Mouse (Mus musculus): ENCODE measurements around the gene Trdn.

Gene Trdn

GRCm38 (mm10) chr10:33080254-33080653, at the start of gene Trdn:
Gene Trdn, plus strand, starts transcription at chr10:33080554.
- no peak for DNase-seq (ENCODE audit: low read depth)

- DNase-seq (ENCODE audit: low read depth) = no peak
Measured at GRCm38 (mm10) chr10:33060771-33061170, 19.6 kb upstream of the Trdn start.

DNA sequence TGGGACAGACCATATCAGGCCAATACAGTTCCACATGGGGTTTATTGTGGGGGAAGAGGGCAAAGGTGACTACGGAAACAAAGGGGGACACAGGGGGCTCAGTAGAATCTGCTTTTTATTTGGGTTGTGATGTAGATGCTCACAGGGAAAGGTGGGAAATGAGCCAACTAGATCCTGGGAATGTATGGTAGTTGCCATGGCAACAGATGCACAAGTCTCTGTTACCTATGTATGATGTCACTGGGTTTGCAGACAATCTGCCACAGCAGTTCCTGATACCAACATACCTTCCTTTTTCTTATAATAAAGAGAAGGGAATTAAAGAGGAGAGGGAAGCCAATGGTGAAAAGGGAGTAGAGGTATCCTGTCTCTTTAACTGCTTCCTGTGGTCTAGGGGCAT, 14.8 kb upstream of the Trdn start:
- DNase-seq (ENCODE audit: low read depth) = no peak

GRCm38 (mm10) chr10:33073126-33073525, 7.2 kb upstream of the Trdn start:
- DNase-seq (ENCODE audit: low read depth) = no peak

- no peak for DNase-seq (ENCODE audit: low read depth)
Measured at GRCm38 (mm10) chr10:33082151-33082844, 1.9 kb downstream of the Trdn start.

DNA sequence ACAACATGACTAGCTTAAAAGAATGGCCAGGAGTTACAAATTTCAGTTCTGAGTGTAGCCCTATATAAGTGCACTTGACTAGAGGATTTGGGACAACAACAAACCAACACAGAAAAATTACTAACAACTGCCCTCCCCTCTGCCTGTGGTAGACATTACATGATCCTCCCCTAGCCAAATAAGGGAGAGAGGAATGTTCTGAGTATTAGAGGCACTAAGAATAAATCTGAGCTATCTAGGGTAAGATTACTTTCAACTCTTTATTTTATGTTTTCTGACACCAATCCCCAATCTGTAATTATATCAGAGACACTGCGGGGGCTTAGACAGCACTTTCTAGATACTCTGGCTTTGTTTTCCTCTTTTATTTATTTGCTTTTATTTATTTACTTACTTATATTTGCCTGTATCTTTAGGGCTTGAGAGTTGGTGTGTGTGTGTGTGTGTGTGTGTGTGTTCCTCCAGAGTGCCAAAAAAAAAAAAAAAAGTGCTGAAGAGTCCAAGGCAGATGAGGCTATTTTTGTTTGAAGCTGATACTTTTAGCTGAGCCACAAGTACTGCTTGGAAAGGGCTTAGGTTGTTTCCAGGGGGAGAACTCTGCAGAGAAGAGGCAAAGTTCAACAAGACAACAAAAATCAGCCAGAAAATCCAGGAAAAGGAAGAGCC, 2.7 kb downstream of the Trdn start:
- DNase-seq (ENCODE audit: low read depth) = no peak

GRCm38 (mm10) chr10:33083627-33084158, 3.3 kb downstream of the Trdn start:
- DNase-seq (ENCODE audit: low read depth) = no peak

GRCm38 (mm10) chr10:33088403-33088802, 8.0 kb downstream of the Trdn start:
- DNase-seq (ENCODE audit: low read depth) = no peak

DNA sequence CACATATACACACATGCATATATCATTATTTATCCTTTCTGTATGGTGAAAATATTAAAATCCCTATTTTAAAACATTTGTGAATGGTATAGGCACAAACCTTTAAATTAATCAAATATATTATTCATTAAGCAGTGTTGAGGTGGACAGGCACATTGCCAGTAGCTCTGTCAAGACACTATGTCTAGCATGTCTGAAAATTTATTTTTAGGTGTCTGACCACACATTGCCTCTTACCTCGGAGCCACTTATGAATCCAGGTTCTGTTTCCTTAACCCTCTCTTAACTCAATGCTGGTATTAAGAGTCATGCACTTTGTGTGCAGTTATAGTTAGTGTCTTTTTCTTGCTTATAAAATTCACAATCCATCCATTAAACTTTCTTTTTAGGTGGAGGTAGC, 12.0 kb downstream of the Trdn start:
- no peak for DNase-seq (ENCODE audit: low read depth)

GRCm38 (mm10) chr10:33107942-33108341, 27.6 kb downstream of the Trdn start:
- DNase-seq (ENCODE audit: low read depth) = no peak

DNA sequence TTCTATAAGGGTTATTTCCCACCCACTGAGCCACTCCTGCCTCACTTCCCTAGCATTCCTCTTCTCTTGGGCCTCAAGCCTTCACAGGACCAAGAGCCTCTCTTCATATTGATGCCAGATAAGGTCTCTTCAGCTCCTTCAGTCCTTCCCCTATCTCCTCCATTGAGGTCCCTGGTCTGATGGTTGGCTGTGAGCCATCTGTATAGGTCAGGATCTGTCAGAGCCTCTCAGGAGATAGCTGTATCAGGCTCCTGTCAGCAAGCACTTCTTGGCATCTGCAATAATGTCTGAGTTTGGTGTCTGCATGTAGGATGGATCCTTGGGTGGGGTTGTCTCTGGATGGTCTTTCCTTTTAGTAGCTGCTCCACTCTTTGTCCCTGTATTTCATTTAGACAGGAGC, 42.7 kb downstream of the Trdn start:
- DNase-seq (ENCODE audit: low read depth) = no peak

DNA sequence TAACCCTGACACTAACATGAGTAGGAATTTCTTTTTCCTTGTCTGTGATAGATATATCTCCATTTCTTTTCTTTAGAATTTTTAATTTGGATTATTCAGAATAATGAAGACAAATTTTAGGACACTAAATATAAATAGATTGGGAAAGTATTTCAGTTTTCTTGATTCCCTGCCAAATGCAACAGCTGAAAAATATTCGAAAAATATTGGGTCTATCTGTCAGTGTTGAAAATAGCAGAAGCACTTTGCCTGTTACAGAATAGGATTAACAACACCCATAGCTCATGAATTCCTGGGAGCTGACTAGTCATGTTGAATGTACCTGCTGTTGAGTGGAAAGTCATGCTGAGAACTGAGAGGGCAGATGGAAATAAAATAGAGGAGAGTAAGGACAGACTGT, 64.6 kb downstream of the Trdn start:
- DNase-seq (ENCODE audit: low read depth) = no peak

DNA sequence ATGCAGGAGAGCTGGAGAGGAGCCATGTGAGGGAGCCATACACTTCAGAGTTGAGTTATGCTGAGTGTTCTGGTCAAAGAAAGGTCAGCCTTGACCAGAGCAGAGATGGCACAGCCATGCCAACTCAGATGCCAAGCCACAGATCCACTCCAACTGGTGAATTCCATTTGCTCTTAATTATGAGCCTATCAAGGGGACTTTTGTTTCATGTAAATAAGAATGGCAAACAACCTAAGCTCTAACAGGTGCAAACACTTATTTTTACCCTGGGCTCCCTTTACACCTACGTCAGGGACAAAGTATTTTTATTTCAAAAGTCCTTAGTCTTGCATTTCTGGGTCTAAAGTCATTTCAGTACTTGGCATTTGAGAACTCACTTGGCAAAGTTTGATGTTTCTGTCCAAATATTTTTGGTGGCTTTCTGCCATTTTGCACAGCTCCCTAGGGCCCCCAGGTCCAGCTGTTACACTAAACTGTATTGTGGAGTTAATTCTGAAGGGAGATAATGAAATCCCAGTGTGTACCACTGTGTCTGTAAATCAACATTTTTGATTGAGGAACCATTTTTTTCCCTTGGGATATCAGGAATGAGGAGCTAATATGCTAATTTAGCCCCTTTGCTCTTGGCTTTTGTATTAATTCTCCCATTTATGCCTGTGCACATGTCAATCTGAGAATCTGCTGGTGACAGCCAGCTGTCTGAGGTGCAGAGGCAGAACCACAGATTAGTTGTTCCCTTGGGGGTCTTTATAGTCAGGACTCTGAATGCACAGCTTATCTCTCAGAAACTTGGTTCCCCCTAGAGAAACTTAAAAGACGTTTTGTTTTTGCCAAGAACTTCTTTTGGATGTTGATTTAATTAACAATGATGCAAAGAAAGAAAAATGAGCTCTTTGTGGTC, 99.6 kb downstream of the Trdn start:
- no peak for DNase-seq (ENCODE audit: low read depth)

DNA sequence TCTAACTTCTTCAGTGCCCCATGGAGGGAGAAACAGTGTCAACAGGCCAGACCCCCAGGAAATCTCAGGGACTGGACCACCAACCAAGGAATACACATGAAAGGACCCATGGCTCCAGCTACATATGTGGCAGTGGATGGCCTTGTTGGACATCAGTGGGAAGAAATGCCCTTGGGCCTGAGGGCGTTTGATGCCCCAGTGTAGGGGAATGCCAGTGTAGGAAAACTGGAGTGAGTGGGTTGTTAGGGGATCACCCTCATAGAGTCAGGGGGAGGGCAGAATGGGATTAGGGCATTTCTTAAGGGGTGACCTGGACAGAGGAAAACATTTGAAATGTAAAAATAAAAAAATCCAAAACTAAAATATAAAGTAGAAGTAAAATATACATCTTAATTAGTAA, 108.7 kb downstream of the Trdn start:
- no peak for DNase-seq (ENCODE audit: low read depth)

DNA sequence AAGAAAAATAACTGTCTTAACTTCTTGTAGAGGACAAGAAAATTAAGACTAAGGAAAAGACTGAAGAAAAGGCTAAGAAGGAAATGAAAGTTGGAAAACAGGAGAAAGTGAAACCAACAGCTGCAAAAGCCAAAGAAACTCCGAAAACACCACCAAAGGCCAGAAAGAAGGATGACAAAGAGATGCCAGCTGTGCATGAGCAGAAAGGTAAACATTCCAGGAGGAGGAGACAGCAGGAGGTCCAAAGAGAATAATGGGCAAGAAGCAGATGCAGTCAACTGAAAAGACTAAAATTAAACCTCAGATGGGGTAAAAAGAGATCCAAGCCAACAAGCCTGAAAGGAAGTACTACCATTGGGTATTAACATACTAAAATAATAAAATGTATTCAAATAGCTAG, 115.6 kb downstream of the Trdn start:
- no peak for DNase-seq (ENCODE audit: low read depth)

DNA sequence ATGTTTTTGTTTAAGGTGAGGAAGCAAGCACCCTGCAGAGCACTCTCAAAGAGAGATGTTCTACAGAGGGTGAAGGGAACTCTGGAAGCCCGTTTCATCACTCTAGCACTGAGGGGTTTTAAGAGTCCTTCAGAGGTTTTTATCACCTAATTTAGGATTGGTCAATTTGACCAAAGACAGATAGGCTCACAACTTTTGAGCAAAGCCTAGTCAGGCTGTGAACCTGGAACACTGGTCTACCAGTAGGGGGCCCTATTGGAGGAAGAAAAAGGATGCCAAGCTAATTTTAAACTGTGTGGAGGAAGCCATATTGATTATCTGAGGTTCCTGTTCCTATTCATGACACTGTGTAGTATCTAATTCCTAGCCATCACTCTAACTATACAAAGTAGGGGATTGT, 117.9 kb downstream of the Trdn start:
- no peak for DNase-seq (ENCODE audit: low read depth)

DNA sequence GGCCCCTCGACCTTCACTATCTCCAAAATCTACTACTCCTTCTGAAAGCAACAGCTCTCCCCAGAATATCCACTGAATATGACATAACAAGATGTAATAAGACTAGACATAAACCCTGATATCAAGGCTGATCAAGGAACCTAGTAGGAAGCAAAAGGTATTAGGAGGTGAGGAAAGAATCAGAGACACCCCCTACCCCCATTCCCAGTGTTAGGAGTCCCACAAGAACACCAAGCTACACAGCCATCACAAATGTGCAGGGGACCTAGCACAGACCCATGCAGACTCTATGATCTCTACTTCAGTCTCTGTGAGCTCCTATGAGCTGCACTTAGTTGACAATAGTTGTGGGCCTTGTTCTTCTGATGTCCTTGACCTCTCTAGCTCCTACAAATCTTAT, 130.1 kb downstream of the Trdn start:
- DNase-seq (ENCODE audit: low read depth) = no peak

DNA sequence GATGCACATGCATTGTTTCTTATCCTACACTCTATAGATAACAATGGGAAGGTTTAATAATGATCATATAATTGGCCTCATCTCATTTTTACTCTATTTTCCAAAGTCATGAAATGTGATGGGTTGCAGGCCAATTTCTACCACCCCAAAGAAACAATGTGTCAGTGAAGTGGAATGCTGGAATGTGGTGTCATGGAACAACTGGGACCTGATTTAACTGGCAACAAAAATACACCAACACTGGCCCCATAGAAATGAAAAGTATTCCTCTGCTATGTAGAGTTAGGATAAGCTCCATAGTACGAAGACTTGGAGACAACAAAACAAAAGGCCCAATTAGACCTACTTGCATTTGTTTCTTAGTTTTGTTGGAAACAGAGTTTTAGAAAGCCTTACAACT, 173.6 kb downstream of the Trdn start:
- no peak for DNase-seq (ENCODE audit: low read depth)

GRCm38 (mm10) chr10:33256202-33256601, 175.8 kb downstream of the Trdn start:
- no peak for DNase-seq (ENCODE audit: low read depth)

DNA sequence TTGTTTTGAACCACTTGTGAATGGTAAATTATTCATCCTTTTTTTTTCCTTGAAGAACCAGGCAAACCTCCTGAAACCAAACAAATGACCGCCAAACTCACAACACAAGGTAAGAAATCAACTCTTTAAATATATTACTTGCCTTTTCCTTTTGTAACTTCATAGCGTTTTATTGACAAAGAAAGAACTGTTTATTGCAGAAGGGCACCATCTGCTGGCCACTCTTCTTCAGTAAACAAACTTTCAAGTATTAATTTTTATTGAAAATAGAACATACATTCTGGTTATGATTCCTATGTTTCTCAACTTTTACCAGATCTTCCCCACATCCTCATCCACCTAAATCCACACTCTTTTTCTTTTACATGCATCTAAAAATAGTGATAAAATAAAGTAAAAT, 224.6 kb downstream of the Trdn start:
- DNase-seq (ENCODE audit: low read depth) = no peak

DNA sequence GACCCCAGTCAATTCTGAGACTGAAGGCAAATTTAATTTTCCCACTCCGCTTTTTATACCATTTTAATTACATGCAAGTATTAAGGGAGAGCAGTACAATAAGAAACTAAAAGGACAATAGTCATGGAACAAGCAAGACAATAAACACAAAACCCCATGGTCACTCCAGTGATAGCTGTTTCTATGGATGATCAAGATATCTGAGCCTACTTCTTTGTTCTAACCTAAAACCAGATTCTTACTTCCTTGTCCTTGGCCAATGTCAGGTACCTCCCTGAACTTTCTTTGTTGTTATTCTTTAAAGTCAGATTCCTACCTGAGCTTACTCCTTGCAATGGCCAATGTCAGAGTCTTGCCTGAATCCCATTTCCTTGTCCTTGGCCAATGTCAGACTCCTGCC, 272.7 kb downstream of the Trdn start:
- no peak for DNase-seq (ENCODE audit: low read depth)

- DNase-seq (ENCODE audit: low read depth) = no peak
Measured at GRCm38 (mm10) chr10:33366521-33366920, 286.2 kb downstream of the Trdn start.

DNA sequence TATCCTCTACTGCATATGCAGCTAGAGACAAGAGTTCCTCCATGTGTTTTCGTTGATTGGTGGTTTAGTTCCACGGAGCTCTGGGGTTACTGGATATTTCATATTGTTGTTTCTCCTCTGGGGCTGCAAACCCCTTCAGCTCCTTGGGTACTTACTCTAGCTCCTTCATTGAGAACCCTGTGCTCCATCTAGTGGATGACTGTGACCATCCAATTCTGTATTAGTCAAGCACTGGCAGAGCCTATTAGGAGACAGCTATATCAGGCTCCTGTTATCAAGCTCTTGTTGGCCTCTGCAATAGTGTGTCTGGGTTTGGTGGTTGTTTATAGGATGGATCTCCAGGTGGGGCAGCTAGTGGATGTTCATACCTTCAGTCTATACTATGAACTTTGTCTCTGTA, 290.2 kb downstream of the Trdn start:
- DNase-seq (ENCODE audit: low read depth) = no peak

All from c-Kit-positive CD71-negative TER-119-negative erythroid progenitor cells, embryonic 14.5 days (primary cell).